In the genomic region with DNA sequence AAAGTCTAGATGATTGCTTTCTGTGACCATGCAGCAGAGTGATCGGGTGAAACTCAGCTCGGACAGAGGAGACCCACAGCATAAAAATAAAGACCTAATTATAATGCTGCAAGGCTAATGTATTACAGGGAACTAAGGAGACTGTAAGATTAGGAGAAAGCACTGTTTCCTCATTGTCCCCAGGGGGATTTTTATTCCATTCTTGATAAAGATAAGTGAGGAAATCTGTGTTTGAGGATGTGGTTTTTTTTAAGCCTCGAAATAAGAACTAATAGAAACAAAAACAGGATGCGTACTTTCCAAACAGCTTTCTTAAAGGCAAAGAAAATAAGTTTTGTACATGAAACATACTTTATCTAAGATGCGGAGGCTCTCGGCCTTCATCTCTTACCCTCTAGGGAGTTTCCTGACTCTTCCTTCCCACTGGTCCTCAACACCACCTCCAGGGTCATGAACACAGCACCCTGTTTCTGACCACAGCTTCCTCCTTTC, we compare ENCODE assay signal across 24 mouse cellular contexts.
DNase-seq lines count a peak whose midpoint lies in the region; ATAC-seq and TF ChIP-seq lines count a peak whose summit lies in the region.
"Had no signal": no experiment of that assay in that cellular context is flagged by ENCODE, and none has a peak within 500 bp of the region (broad histone marks: within the 10 kb centered on the region; RNA-seq: fewer than 3 reads in every experiment).

No protein-coding gene starts in this region.

- no peak for TF ChIP-seq POLR2A in heart, adult 2 months (IDR thresholded peaks at IDR 0.05; ENCODE audit: insufficient read depth, low read depth, low read length)
- TF ChIP-seq POLR2A in kidney, adult 2 months (IDR thresholded peaks at IDR 0.05; ENCODE audit: low read depth, low read length) = no peak
- TF ChIP-seq POLR2A in liver, adult 2 months (IDR thresholded peaks at IDR 0.05; ENCODE audit: extremely low read depth, insufficient read depth, low read length) = no peak

- H3K9me3 ChIP-seq in heart, embryonic 12.5 days (replicated peaks) = peaks cover 8% of the 10 kb centered on the region
- no peaks in the 10 kb centered on the region for H3K9me3 ChIP-seq in liver, embryonic 11.5 days (ENCODE audit: control insufficient read depth, low read length)
- H3K9me3 ChIP-seq: forebrain, embryonic 10.5 days; forebrain, embryonic 13.5 days; heart, embryonic 10.5 days; heart, embryonic 15.5 days; hindbrain, embryonic 13.5 days had no signal

- H3K79me2 ChIP-seq in heart, adult 2 months (replicated peaks; ENCODE audit: control insufficient read depth, insufficient read depth, low read length) = no peaks in the 10 kb centered on the region
- no peaks in the 10 kb centered on the region for H3K79me2 ChIP-seq in liver, adult 2 months (ENCODE audit: control insufficient read depth, insufficient read depth, low read length)

- WGBS in heart, embryonic 12.5 days = 70% methylated on average over 6 of the region's 6 CpGs
- 32% methylated on average over 6 of the region's 6 CpGs for WGBS in heart, adult 2 months
- WGBS in kidney, adult 2 months = 60% methylated on average over 6 of the region's 6 CpGs
- WGBS in liver, adult 2 months = 71% methylated on average over 6 of the region's 6 CpGs
- 65% methylated on average over 6 of the region's 6 CpGs for WGBS in liver, embryonic 11.5 days

- peaks cover 27% of the 10 kb centered on the region for H3K4me1 ChIP-seq in heart, embryonic 12.5 days (replicated peaks)
- H3K4me1 ChIP-seq in heart, adult 2 months (ENCODE audit: control insufficient read depth, insufficient read depth, low read length) = peaks cover 7% of the 10 kb centered on the region
- H3K4me1 ChIP-seq in kidney, adult 2 months (ENCODE audit: control insufficient read depth, insufficient read depth, low read length) = no peaks in the 10 kb centered on the region
- no peaks in the 10 kb centered on the region for H3K4me1 ChIP-seq in liver, adult 2 months (ENCODE audit: control insufficient read depth, insufficient read depth, low read length)
- no peaks in the 10 kb centered on the region for H3K4me1 ChIP-seq in liver, embryonic 11.5 days (replicated peaks; ENCODE audit: control insufficient read depth, insufficient read depth, low read length)
- H3K4me1 ChIP-seq: forebrain, embryonic 10.5 days; forebrain, embryonic 13.5 days; hindbrain, embryonic 13.5 days had no signal

- no peaks in the 10 kb centered on the region for H3K36me3 ChIP-seq in heart, embryonic 12.5 days
- no peaks in the 10 kb centered on the region for H3K36me3 ChIP-seq in heart, adult 2 months (ENCODE audit: control insufficient read depth, insufficient read depth, low read length)
- no peaks in the 10 kb centered on the region for H3K36me3 ChIP-seq in kidney, adult 2 months (ENCODE audit: control insufficient read depth, insufficient read depth, low read length)
- H3K36me3 ChIP-seq in liver, adult 2 months (ENCODE audit: control insufficient read depth, insufficient read depth, low read length) = no peaks in the 10 kb centered on the region
- no peaks in the 10 kb centered on the region for H3K36me3 ChIP-seq in liver, embryonic 11.5 days (ENCODE audit: control insufficient read depth, insufficient read depth, low read length)
- H3K36me3 ChIP-seq: forebrain, embryonic 10.5 days; heart, embryonic 10.5 days; heart, embryonic 15.5 days; hindbrain, embryonic 13.5 days had no signal

- intact Hi-C loops in heart, adult 2 months (cut with DNase I) = no loop called here

- no peaks in the 10 kb centered on the region for H3K27me3 ChIP-seq in heart, embryonic 12.5 days (replicated peaks)
- no peaks in the 10 kb centered on the region for H3K27me3 ChIP-seq in heart, adult 2 months (ENCODE audit: control insufficient read depth, insufficient read depth, low read length)
- no peaks in the 10 kb centered on the region for H3K27me3 ChIP-seq in kidney, adult 2 months (replicated peaks; ENCODE audit: control insufficient read depth, insufficient read depth, low read length)
- H3K27me3 ChIP-seq in liver, adult 2 months (ENCODE audit: control insufficient read depth, insufficient read depth, low read length) = no peaks in the 10 kb centered on the region
- H3K27me3 ChIP-seq in liver, embryonic 11.5 days (replicated peaks; ENCODE audit: control insufficient read depth, insufficient read depth, low read length) = no peaks in the 10 kb centered on the region
- H3K27me3 ChIP-seq: forebrain, embryonic 13.5 days; heart, embryonic 15.5 days; hindbrain, embryonic 13.5 days had no signal

- H3K4me3 ChIP-seq in heart, embryonic 12.5 days = no peak overlapping the region
- no peak overlapping the region for H3K4me3 ChIP-seq in heart, adult 2 months
- no peak overlapping the region for H3K4me3 ChIP-seq in kidney, adult 2 months (ENCODE audit: insufficient read depth, low read depth, low read length)
- H3K4me3 ChIP-seq in liver, adult 2 months (ENCODE audit: insufficient read depth, low read depth, low read length) = no peak overlapping the region
- no peak overlapping the region for H3K4me3 ChIP-seq in liver, embryonic 11.5 days (ENCODE audit: low read depth, low read length)
- H3K4me3 ChIP-seq: forebrain, embryonic 10.5 days; forebrain, embryonic 13.5 days; heart, embryonic 10.5 days; heart, embryonic 15.5 days; hindbrain, embryonic 13.5 days had no signal

- 0 out of 2 replicates have a peak, but pooled peaks have one; percentile 9 for ATAC-seq in heart, embryonic 12.5 days (ENCODE audit: insufficient number of reproducible peaks, low FRiP score)
- ATAC-seq in liver, embryonic 11.5 days (replicated peaks; ENCODE audit: low FRiP score) = no peak
- peak; percentile 27; the same call in 1 of the 2 replicates for ATAC-seq in granulocyte monocyte progenitor cell, adult 5-6 weeks (replicated peaks; ENCODE audit: poor library complexity, severe bottlenecking)
- ATAC-seq: CD4-positive, CD25-positive, alpha-beta regulatory T cell, adult 4 months; forebrain, embryonic 13.5 days; forebrain, embryonic 16.5 days; hindbrain, embryonic 16.5 days; inflammation-experienced regulatory T-cells, adult 6 months had no signal

- H3K4me2 ChIP-seq in heart, embryonic 12.5 days = no peak overlapping the region
- H3K4me2 ChIP-seq in liver, embryonic 11.5 days = no peak overlapping the region
- H3K4me2 ChIP-seq: forebrain, embryonic 13.5 days; heart, embryonic 15.5 days; hindbrain, embryonic 13.5 days had no signal

- no peak for TF ChIP-seq CTCF in heart, adult 2 months (IDR thresholded peaks at IDR 0.05)
- no peak for TF ChIP-seq CTCF in kidney, adult 2 months (conservative IDR thresholded peaks at IDR 0.05; ENCODE audit: insufficient read depth, insufficient read length, low read depth, low read length)
- TF ChIP-seq CTCF in liver, adult 2 months (IDR thresholded peaks at IDR 0.05; ENCODE audit: low read depth, low read length) = no peak

- DNase-seq in heart, adult 2 months = no peak
- DNase-seq in kidney, adult 2 months = peak; percentile 10
- no peak for DNase-seq in kidney, postnatal 10 days
- peak; percentile 26 for DNase-seq in liver, adult 2 months (ENCODE audit: extremely low read depth, low read depth, low spot score)
- DNase-seq in liver, embryonic 11.5 days (ENCODE audit: low spot score) = no peak
- DNase-seq in thymus, postnatal 25 days = no peak
- DNase-seq: adrenal gland, postnatal 10 days; adrenal gland, postnatal 36 days; cerebellum, adult 18-20 months; cerebellum, adult 9-10 months; cerebellum, postnatal 14 days; gastrocnemius, postnatal 10 days; gastrocnemius, postnatal 36 days had no signal

- no peak overlapping the region for H3K27ac ChIP-seq in heart, embryonic 12.5 days (ENCODE audit: poor library complexity, severe bottlenecking)
- H3K27ac ChIP-seq in heart, adult 2 months = no peak overlapping the region; the same call in 1 of the 2 replicates
- no peak overlapping the region for H3K27ac ChIP-seq in kidney, adult 2 months (ENCODE audit: insufficient read depth, low read depth, low read length)
- no peak overlapping the region; the same call in 1 of the 2 replicates for H3K27ac ChIP-seq in liver, adult 2 months (replicated peaks; ENCODE audit: insufficient read depth, low read depth, low read length)
- H3K27ac ChIP-seq in liver, embryonic 11.5 days (ENCODE audit: low read depth, low read length) = no peak overlapping the region
- H3K27ac ChIP-seq: forebrain, embryonic 10.5 days; forebrain, embryonic 13.5 days; heart, embryonic 15.5 days; hindbrain, embryonic 13.5 days had no signal

- TF ChIP-seq EP300 in heart, adult 2 months (IDR thresholded peaks at IDR 0.05; ENCODE audit: insufficient read depth, low read depth, low read length) = no peak

- no peak overlapping the region for H3K9ac ChIP-seq in heart, embryonic 12.5 days
- no peak overlapping the region for H3K9ac ChIP-seq in heart, adult 2 months (ENCODE audit: low read depth, low read length)
- no peak overlapping the region for H3K9ac ChIP-seq in liver, adult 2 months (ENCODE audit: low read depth, low read length)
- H3K9ac ChIP-seq in liver, embryonic 11.5 days (ENCODE audit: low read depth, low read length) = no peak overlapping the region
- H3K9ac ChIP-seq: forebrain, embryonic 13.5 days; heart, embryonic 15.5 days; hindbrain, embryonic 13.5 days had no signal

Comparison
In these comparisons a context has a peak if more than half of its experiments do, and no peak if none do; other contexts are left out.
1. DNase-seq: peak in kidney, adult 2 months (single experiment) and liver, adult 2 months (single experiment); none in heart, adult 2 months (0 of 2), kidney, postnatal 10 days (single experiment), liver, embryonic 11.5 days (single experiment) and thymus, postnatal 25 days (single experiment).